Mouse (Mus musculus): Measurements from ENCODE around the gene Rasgrp2.

Gene Rasgrp2

DNA sequence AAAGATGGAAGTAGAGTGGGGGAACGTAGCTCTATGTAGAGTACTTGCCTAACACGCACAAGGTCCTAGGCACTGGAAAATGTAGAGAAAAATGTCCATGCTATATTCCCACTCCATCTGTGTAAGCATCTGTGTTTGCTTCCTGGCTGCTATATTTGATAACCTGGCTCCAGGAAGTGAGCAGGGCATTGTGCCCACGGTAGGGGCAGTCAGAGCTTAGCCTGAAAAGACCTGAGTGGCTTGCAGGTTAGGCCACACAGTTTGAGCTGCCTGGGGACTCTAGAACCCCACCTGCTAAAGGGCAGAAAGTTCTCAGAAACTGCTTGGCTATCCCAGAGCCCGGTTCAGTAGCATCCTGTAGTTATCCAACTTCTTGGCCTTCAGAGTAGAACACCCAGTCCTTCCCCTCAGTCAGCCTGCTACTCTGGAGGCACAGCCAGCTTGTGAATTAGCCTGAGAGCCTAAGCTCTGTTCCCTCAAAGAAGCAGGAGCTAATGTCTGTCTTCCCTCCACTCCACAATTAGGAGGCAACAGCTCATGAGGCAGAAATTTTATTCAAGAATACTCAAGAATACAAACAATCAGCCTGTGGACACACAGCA is 16.7 kb upstream of the Rasgrp2 start:
- no peak for DNase-seq (ENCODE audit: low read depth in 1 of 2, low spot score in 2 of 2)

DNA sequence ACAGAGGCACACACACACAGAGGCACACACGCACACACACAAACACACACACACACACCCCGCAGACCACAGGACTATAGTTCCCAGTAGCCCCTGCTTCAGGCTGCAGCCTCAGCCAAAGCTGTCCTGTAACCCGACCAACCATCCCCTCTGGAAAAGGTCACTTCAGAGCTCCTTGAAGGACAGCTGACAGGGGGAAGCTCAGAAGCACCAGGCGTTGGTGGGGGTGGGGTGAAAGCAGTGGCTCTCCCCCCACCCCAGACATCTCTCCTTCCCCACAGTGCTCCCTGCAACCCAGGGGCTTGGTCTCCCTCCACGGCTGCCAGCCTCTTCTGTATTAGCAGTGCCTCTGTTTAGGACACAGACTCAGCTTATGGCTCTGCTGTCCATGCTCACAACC is 15.7 kb upstream of the Rasgrp2 start:
- DNase-seq (ENCODE audit: low read depth in 1 of 2, low spot score in 2 of 2): no peak

DNA sequence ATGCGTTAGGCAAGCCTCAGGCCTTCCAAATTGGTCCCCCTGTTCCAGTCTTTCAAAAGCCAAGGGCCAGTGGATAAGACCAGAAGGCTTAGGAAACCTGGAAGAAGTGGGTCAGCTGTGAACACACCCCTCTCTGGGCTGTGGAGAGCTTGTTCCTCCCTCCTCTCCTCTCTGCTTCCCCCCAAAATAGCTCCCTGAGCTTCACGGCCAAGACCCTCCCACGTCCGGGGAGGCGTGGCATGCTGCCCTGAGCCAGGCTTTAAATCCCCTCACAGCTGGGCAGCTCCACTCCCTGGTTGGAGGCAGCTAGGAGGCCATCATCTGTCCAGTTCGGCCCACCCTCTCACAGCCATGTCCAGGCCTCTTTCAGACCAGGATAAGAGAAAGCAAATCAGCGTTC is 15.0 kb upstream of the Rasgrp2 start, which contains the start of gene Pygm:
Gene Pygm, plus strand, starts transcription at position 272 of the 400 bp plus-strand sequence.
- DNase-seq (ENCODE audit: low read depth in 1 of 2, low spot score in 2 of 2): no peak

DNA sequence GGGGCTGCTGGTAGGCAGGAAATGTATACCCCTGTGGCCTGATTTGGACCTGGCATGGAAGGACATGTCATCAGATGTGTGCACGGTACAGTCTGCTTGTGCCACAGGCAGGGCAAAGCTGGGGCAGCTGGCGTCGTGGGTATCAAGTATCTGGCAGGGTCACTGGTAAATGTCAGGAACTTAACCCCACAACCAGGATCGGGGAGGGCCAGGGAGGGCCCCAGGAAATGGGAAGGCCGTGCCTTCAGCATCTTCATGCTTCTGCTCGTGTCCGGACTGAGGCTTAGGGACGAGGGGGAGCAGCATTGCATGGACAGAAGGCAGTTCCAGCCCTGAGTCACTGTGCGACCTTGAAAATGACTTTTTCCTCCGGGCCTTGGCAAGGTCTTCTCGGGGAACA is 14.2 kb upstream of the Rasgrp2 start:
- DNase-seq (ENCODE audit: low read depth in 1 of 2, low spot score in 2 of 2): no peak

DNA sequence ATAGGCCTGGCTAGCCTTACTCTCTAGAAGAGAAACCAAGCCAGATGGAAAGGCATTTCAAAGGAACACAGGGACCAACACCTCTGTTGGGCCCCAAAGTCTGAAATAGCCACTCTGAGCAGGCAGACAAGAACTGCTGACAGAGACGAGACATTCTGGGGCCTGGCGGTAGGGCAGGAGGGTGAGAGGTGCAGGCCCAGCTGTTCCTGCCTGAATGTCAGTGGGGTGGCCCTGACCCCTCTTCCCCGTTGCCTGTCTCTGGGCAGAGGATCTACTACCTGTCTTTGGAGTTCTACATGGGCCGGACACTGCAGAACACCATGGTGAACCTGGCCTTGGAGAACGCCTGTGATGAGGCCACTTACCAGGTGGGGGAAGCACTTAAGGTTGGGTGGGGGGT is 13.7 kb upstream of the Rasgrp2 start:
- no peak for DNase-seq (ENCODE audit: low read depth in 1 of 2, low spot score in 2 of 2)

DNA sequence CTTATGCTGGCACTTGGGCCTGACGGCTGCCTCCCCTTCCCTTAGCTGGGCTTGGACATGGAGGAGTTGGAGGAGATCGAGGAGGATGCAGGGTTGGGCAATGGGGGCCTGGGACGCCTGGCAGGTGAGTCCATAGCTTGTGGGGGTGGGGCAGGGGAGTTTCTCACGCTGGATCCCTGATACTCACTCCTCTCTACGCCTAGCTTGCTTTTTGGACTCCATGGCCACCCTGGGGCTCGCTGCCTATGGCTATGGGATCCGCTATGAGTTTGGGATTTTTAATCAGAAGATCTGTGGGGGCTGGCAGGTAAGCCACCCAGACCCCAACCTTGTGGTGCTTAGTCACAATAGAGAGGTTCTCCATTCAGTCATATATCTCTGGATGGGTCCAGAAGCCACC is 13.3 kb upstream of the Rasgrp2 start:
- no peak for DNase-seq (ENCODE audit: low read depth in 1 of 2, low spot score in 2 of 2)

DNA sequence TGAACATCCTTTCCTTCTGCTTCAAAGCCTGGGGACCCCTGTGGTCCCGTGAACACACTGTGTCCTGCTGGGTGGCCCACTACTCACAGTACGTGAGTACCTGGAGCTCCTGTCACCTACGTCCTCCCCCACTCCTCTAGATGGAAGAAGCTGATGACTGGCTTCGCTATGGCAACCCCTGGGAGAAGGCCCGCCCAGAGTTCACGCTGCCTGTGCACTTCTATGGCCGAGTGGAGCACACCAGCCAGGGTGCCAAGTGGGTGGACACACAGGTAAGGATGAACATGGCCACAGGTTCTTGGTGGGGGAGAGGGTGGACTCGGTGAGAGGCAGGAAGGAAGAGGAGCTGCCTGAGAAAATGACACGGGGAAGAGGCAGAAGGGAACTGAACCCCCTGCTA is 12.9 kb upstream of the Rasgrp2 start:
- DNase-seq (ENCODE audit: low read depth in 1 of 2, low spot score in 2 of 2): no peak

DNA sequence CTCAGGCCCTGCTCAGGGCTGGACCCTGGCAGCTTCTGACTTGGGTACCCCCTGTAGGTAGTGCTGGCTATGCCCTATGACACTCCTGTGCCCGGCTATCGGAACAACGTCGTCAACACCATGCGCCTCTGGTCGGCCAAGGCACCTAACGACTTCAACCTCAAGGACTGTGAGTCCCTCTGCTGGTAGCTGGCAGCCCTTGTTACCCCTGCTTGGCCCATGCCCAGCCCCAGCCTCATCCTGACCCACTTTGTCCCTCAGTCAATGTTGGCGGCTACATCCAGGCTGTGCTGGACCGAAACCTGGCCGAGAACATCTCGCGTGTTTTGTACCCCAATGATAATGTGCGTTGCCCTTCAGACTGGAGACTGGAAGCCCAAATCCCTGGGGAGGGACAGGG is 11.1 kb upstream of the Rasgrp2 start:
- no peak for DNase-seq (ENCODE audit: low read depth in 1 of 2, low spot score in 2 of 2)

DNA sequence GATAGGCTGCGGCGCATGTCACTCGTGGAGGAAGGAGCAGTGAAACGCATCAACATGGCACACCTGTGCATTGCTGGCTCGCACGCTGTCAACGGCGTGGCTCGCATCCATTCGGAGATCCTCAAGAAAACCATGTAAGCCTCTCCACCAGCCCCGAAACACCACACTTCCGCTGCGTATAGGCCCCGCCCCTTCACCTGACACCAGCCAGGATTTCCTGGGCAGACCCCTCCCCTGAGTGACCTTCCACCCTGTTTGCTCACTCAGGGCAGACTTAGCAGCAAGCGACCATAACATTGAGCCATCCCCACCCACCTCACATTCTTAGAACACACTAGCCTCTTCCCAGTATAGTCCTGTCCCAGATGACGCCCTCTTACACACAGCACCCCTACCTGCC is 9.3 kb upstream of the Rasgrp2 start:
- DNase-seq (ENCODE audit: low read depth in 1 of 2, low spot score in 2 of 2): no peak

DNA sequence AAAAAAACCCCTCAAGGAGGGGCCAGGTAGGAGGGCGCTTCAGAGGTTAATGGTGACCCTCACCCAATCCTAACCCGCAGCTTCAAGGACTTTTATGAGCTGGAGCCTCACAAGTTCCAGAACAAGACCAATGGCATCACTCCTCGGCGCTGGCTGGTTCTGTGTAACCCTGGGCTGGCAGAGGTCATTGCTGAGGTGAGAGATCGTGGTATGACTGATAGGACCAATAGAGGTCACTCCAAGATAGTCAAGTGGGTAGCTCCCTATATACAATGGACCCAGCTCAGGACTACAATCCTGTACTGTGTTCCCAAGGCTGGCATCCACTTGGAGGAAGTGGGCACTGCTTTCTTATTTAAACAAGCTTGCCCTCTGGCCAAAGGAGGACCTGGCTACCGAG is 8.9 kb upstream of the Rasgrp2 start:
- DNase-seq (ENCODE audit: low read depth in 1 of 2, low spot score in 2 of 2): no peak

DNA sequence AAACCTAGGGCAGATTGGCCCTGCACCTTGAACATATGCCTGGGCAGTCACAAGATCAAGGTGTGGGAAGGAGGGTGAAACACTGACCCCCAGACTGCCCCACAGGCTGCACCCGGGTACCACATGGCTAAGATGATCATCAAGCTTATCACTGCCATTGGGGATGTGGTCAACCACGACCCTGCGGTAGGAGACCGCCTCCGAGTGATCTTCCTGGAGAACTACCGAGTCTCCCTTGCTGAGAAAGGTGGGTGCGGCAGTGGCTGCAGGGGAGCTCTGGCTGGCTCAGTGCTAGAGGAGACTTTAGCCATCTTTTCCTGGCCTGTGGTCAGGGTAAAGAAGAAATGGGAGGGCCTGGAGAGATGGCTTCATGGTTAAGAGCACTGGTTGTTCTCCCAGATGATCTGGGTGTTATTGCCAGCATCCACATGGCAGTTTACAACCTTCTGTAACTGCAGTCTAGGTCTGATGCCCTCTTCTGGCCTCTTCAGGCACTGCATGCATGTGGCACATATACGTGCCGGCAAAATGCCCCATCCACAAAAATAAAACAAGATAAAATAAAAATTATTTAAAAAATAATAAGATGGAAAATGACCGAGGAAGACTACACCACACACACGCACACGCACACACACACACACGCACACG is 6.3 kb upstream of the Rasgrp2 start:
- DNase-seq (ENCODE audit: low read depth in 1 of 2, low spot score in 2 of 2): no peak

DNA sequence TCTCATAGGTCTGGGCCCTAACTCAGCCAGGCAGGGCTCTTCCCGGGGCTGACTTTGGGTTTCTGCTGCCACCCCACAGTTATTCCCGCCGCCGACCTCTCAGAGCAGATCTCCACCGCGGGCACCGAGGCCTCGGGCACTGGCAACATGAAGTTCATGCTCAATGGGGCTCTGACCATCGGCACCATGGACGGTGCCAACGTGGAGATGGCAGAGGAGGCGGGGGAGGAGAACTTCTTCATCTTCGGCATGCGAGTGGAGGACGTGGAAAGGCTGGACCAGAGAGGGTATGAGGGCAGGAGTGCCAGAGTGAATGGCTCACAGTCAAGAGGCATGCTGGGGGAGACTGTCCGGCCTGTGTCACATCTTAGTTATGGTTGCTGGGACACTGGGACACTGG is 5.5 kb upstream of the Rasgrp2 start:
- DNase-seq (ENCODE audit: low read depth in 1 of 2, low spot score in 2 of 2): no peak

DNA sequence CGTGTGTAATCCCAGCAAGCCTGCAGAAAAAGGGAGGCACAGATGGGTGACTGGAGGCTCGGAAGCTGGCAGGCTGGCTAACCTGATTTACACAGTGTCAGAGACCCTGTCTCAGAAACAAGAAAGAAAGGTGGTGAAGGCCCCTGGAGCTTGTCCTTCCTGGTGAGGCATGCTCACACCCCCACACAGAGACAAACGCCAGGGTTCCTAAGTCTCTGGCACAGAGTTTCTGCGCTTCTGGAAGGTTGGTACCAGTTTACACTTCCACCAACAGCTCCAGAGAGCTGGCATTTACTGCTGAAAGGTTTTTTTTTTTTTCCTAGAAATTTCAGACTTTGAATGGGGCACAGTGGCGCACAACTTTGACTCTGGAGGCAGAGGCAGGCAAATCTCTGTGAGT is 2.9 kb upstream of the Rasgrp2 start:
- DNase-seq (ENCODE audit: low read depth in 1 of 2, low spot score in 2 of 2): no peak

DNA sequence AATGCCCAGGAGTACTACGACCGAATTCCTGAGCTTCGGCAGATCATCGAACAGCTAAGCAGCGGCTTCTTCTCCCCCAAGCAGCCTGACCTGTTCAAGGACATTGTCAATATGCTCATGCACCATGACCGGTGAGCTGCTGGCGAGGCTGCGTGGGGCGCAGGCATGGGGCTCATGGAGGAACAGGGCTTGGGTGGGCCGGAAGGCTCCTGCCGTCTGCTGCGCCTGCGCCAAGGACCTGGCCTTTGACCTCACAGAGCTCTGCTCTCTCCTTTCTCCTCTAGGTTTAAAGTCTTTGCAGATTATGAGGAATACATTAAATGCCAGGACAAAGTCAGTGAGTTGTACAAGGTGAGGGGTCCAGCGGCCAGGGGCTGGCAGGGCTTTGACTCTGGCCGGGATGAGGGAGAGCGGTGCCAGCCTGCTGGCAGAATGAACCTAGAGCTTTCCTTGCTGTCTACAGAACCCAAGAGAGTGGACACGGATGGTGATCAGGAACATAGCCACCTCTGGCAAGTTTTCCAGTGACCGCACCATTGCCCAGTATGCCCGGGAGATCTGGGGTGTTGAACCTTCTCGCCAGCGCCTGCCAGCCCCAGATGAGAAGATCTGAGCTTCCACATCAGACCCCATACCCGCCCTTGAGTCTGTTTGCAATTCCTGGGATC is 1.4 kb upstream of the Rasgrp2 start:
- no peak for DNase-seq (ENCODE audit: low read depth in 1 of 2, low spot score in 2 of 2)

DNA sequence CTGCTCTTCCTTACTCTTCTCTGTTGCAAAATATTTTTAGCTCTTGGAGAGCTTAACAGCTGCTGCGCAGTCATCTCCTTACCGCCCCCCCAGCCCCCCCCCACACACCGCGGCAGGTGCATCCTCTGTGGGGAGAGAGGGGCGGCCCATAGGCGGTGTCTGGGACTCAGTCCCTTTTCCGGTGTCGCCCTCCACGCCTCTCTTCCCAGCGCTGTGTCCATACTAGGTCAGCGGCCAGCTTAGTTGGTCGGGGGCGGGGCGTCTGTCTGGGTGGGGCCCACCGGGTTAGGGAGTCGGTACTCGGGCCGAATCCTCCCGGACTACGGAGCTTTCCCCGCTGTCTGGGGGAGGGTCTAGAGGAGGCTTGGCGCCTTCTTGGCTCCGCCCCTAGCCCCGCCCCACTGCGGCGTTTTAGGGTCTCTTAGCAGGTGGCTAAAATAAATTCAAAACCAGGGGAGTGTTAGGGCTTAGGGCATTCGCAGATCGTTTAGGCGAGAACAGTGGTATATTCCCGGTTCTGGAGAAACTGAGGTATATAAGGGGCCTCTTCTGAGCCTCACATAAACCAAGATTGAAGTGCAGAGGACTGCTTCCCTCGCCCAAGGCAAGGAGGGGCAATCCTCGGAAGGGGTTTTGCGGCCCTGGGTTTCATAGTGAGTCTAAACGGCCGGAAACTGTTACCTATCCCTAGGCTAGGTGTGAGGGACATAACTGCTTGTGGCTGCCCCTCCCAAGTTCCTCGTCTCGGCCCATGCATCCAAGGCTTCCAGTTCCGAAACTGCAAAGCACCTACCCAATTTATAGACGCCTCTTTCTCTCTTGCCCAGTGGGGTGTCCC is 474 bp upstream of the Rasgrp2 start:
- DNase-seq (ENCODE audit: low read depth in 1 of 2, low spot score in 2 of 2): no peak

DNA sequence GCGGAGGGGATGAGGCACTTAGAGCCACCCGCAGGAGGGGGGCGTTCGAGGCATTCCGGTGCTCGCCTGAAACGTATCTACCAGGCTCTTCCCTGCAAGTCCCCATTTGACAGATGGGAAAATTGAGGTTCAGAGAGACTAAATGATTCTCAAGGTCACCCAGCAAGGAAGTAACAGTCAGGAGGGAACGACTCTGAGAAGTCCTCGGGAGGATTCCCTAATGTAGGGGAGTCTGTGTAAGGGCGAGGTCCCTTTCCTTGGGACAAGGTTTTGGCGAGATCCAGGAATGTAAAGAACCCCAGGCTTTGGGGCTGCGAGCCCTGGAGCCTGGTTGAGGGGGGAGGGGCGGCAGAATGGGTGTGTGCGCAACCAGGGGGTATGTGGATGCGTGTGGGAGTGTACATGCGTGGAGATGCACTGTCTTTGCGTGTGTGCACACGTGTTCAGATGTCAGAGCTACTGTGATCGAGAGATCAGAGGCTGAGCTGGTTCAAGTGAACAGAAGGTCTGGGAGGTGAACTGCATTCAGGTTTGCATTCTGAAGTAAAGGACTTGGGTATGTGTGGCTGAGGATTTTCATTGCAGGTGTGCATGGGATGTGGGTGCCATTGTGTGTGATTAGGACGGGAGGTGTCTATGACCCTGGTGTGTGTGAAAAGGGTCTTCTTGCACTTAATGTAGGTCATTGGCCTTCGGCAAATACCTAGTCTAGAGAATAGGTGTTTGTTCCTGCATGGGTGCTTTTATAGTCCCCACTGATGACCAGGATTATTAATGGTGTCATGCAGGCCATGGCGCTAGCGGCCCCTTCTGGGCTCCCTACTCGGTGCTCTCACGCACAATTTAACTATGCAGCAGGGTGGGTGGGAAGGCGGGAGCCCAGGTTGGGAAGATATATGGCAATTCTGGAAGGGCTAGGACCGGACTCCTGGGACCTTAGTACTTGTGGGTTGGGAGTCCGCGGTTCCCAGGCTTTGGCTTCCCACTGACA is 1.3 kb downstream of the Rasgrp2 start:
- DNase-seq (ENCODE audit: low read depth in 1 of 2, low spot score in 2 of 2): peak in 1 of 2 experiments; percentile 22

DNA sequence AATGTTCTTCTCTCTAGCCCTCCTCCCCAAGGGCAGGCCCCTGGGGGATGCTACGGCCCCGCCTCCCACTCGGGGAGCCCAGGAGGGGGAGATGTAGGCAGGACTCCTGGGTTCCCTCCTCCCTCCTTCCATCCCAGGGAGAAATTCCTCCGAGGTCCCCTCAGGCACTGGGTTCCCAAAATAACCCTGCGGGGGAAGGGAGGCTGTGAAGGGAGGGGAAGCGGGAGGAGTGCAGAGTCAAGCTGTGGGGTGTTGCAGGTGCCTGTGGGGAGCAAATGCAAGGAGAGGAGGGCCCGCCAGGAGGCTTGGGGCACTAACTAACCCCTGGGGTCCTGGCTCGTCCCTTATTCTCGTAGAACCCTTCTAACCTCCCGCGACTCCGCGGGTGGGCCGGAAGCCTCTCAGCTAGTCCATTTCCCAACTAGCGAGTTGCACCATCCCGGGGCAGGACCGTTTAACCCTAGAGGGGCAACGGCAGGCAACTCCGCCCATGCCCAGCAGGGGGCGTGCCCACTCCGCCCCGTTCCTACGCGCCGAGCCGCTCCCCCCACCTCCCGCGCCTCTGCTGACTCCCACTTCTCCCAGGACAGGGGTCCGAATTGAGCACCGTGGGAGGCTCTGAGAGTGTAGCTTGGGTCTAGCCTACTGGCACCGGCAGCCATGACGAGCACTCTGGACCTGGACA is 2.1 kb downstream of the Rasgrp2 start:
- peak; percentile 83 to 88 for DNase-seq (ENCODE audit: low read depth in 1 of 2, low spot score in 2 of 2)

DNA sequence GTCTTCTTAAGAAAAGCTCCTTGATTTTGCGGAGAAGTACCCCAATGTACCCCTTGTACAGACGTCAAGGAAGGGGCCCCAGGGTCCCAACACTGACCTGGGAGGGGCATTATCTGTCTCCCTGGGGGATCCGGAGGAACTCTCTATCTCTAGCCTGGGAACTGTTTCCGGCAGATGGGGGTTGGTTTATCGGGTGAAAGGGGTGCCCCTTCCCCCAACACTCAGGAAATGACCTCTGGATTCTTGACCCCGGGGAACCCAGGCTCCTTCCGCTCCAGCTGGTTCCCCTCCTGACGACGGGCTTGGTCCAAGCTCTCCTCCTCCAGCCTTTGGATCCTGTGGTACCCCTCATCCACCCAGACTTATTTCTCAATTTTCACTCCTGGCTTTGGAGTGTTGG is 2.8 kb downstream of the Rasgrp2 start:
- DNase-seq (ENCODE audit: low read depth in 1 of 2, low spot score in 2 of 2): no peak

DNA sequence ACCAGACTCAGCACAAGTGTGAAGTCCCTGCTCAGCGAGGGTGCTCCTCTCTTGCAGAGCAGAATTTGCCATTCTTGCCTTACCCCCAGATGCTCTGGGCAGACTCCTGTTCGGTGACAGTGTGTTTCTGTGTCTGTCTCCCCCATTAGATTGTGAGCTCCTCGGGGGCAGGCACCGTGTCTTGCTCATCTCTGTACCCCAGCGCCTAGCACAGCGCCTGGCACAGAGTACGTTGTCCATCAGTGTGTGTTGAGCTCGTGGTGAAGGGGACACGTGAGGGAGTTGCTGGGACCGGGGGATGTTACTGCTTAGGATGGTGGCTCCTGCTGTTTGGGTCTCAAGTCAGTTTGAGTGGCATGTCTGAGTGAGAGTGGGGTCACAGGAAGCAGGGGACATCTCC is 4.7 kb downstream of the Rasgrp2 start:
- DNase-seq (ENCODE audit: low read depth in 1 of 2, low spot score in 2 of 2): no peak

DNA sequence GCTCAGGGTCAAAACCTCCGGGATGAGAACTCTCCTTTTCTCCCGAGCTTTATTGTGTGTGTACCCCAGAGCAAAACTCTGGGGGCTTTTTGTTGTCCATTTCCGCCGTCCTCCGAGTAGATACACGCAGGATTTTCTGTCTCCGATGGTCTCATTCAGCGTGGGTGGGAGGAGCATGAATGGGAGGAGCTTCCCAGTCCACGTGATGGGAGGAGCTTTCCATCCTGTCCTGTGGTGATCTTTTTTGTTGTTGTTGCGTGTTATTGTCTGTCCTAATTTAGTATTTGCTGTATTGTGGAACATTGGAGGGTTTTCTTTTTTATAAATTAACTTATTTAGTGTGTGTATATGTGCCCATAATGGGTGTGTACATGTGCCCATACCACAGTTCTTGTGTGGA is 6.3 kb downstream of the Rasgrp2 start:
- DNase-seq (ENCODE audit: low read depth in 1 of 2, low spot score in 2 of 2): no peak

All from monocyte, adult 2 months (primary cell).